In genomic region chr17:75453639-75454038, GRCm38 (mm10) we compare ENCODE assay signal across 22 mouse cellular contexts. TPM values are rescaled to one million over a fixed set of nuclear protein-coding genes. Genes with fewer than 3 reads are reported as not detected.
DNase-seq lines count a peak whose midpoint lies in the region; TF ChIP-seq lines count a peak whose summit lies in the region.
"Had no signal": no experiment of that assay in that cellular context is flagged by ENCODE, and none has a peak within 500 bp of the region (broad histone marks: within the 10 kb centered on the region; RNA-seq: fewer than 3 reads in every experiment).

No protein-coding gene starts in this region.

- in situ Hi-C loops in ES-E14 (cut with MboI; ENCODE audit: low sequenced_read_pairs in 2 of 2, unreplicated experiment in 2 of 2): no loop called here

- no peak overlapping the region for H3K27ac ChIP-seq in ES-E14 (ENCODE audit: insufficient read depth, low read depth, low read length, poor library complexity, severe bottlenecking)
- H3K27ac ChIP-seq: embryonic facial prominence, embryonic 13.5 days; embryonic facial prominence, embryonic 15.5 days; forebrain, embryonic 10.5 days; forebrain, embryonic 12.5 days had no signal

- DNase-seq in ES-CJ7 (ENCODE audit: low read depth, low spot score): peak; percentile 44
- DNase-seq in ES-E14 (ENCODE audit: low read depth, low spot score): peak; percentile 37
- DNase-seq in ZHBTc4 (ENCODE audit: low read depth, low spot score): peak; percentile 60
- no peak for DNase-seq in urinary bladder, postnatal 10 days (ENCODE audit: low spot score)
- no peak for DNase-seq in ovary, adult 18-20 months (ENCODE audit: low spot score)
- no peak for DNase-seq in ovary, postnatal 36 days (ENCODE audit: low spot score)
- DNase-seq: adrenal gland, adult 2 months; adrenal gland, postnatal 10 days; adrenal gland, postnatal 25 days; cerebellum, adult 18-20 months; cerebellum, adult 8-10 months; cerebellum, adult 9-11 months; cerebellum, postnatal 14 days; cerebellum, postnatal 36 days; embryo, embryonic 11 days had no signal

- no peak overlapping the region for H3K9ac ChIP-seq in ES-E14 (ENCODE audit: insufficient read depth, low read depth, low read length, poor library complexity, severe bottlenecking)
- H3K9ac ChIP-seq: embryonic facial prominence, embryonic 13.5 days; embryonic facial prominence, embryonic 15.5 days; forebrain, embryonic 12.5 days had no signal

- no peaks in the 10 kb centered on the region; a peak in 1 of 4 replicates for H3K4me1 ChIP-seq in ES-E14 (ENCODE audit: control insufficient read depth in 2 of 2, insufficient read depth in 2 of 2, low read length in 2 of 2, poor library complexity in 1 of 2)
- H3K4me1 ChIP-seq: embryonic facial prominence, embryonic 13.5 days; embryonic facial prominence, embryonic 15.5 days; forebrain, embryonic 10.5 days; forebrain, embryonic 12.5 days had no signal

- no peaks in the 10 kb centered on the region for H3K36me3 ChIP-seq in ES-E14 (ENCODE audit: control insufficient read depth, insufficient read depth, low read length, poor library complexity, severe bottlenecking)
- H3K36me3 ChIP-seq: embryonic facial prominence, embryonic 13.5 days; embryonic facial prominence, embryonic 15.5 days; forebrain, embryonic 10.5 days; forebrain, embryonic 12.5 days had no signal

- no peaks in the 10 kb centered on the region for H3K9me3 ChIP-seq in ES-E14 (ENCODE audit: control insufficient read depth, insufficient read depth, low read depth, low read length)
- H3K9me3 ChIP-seq: embryonic facial prominence, embryonic 13.5 days; embryonic facial prominence, embryonic 15.5 days; forebrain, embryonic 10.5 days; forebrain, embryonic 12.5 days had no signal

- H3K4me3 ChIP-seq in ES-E14 (ENCODE audit: insufficient read depth in 1 of 2, low read depth in 1 of 2, low read length in 2 of 2, poor library complexity in 1 of 2, severe bottlenecking in 1 of 2): no peak overlapping the region
- H3K4me3 ChIP-seq: embryonic facial prominence, embryonic 13.5 days; embryonic facial prominence, embryonic 15.5 days; erythroblast, embryonic 14.5 days; forebrain, embryonic 10.5 days; forebrain, embryonic 12.5 days had no signal

TF ChIP-seq in ES-E14, 5 proteins besides CTCF, POLR2A, EP300 and RAD21:
- TF ChIP-seq CHD2 (IDR thresholded peaks at IDR 0.05; ENCODE audit: low read depth, low read length) (no peak), ZC3H11A (IDR thresholded peaks at IDR 0.05; ENCODE audit: borderline replicate concordance, low read depth, low read length) (no peak), ZNF384 (IDR thresholded peaks at IDR 0.05; ENCODE audit: low read depth, low read length) (no peak), MAFK (IDR thresholded peaks at IDR 0.05; ENCODE audit: insufficient read depth, low read depth, low read length) (no peak), HCFC1 (IDR thresholded peaks at IDR 0.05; ENCODE audit: borderline replicate concordance, insufficient read depth, low read length) (no peak)

RNA-seq across cellular contexts. Expression of gene Rasgrp3, which starts 17.9 kb away (rescaled TPM):
- total RNA-seq in ES-E14 (2012; rRNA removed): 0.16 and 0.85 TPM in 2 replicates
- total RNA-seq: common myeloid progenitor, adult 5-6 weeks; MEL had no signal

Comparison
In these comparisons a context has a peak if more than half of its experiments do, and no peak if none do; other contexts are left out.
1. DNase-seq: peak in ES-CJ7 (single experiment), ES-E14 (single experiment) and ZHBTc4 (single experiment); none in urinary bladder, postnatal 10 days (single experiment), ovary, adult 18-20 months (single experiment) and ovary, postnatal 36 days (single experiment).